Mouse (Mus musculus) heart, postnatal 0 days (tissue): ENCODE data around the gene Itpr1. TPM values are rescaled to one million over a fixed set of nuclear protein-coding genes. Genes with fewer than 3 reads are reported as not detected.

ENCODE experiments used
- ATAC-seq: fragments of 200-750 bp; cut with Nextera tagmentation; 2 replicates; pipeline ENCODE4 v1.8.0; 2017; ENCODE audit warnings: low read depth, moderate number of reproducible peaks, moderate library complexity; ENCODE audit not compliant: insufficient read depth
- DNase-seq: peaks from one replicate; pipeline ENCODE4 v3.0.0-alpha.2; 2016; ENCODE audit warnings: low spot score
- H3K27ac ChIP-seq: fragments of 300-500 bp; sonication (generic); 2 replicates; pipeline ENCODE4 v1.5.1; 2014; ENCODE audit warnings: low read depth, mild to moderate bottlenecking
- H3K27me3 ChIP-seq: fragments of 300-500 bp; sonication (generic); 2 replicates; pipeline ENCODE4 v1.6.1; 2014; ENCODE audit warnings: low read length, mixed read lengths; ENCODE audit not compliant: control insufficient read depth, insufficient read depth
- H3K36me3 ChIP-seq: fragments of 300-500 bp; sonication (generic); replicated peaks from 2 replicates; pipeline ENCODE4 v1.6.1; 2014; ENCODE audit warnings: low read length, mixed read lengths; ENCODE audit not compliant: control insufficient read depth, insufficient read depth
- H3K4me1 ChIP-seq: fragments of 300-500 bp; sonication (generic); 2 replicates; pipeline ENCODE4 v1.6.1; 2014; ENCODE audit warnings: antibody characterized with exemption; ENCODE audit not compliant: control insufficient read depth, insufficient read depth
- H3K4me2 ChIP-seq: fragments of 300-500 bp; sonication (generic); 2 replicates; pipeline ENCODE4 v1.6.1; 2014; ENCODE audit warnings: low read depth, mild to moderate bottlenecking, low read length, moderate library complexity
- H3K4me3 ChIP-seq: fragments of 300-500 bp; sonication (generic); 2 replicates; pipeline ENCODE4 v1.5.1; 2014; ENCODE audit warnings: low read depth, low read length
- H3K9ac ChIP-seq: fragments of 300-500 bp; sonication (generic); replicated peaks from 2 replicates; pipeline ENCODE4 v1.6.1; 2014; ENCODE audit warnings: low read depth, low read length, mixed read lengths
- H3K9me3 ChIP-seq: fragments of 300-500 bp; sonication (generic); replicated peaks from 2 replicates; pipeline ENCODE4 v1.6.1; 2016; ENCODE audit warnings: low read length; ENCODE audit not compliant: control insufficient read depth
- CTCF ChIP-seq: IDR thresholded peaks from 2 replicates; pipeline ENCODE4 v1.5.1; 2016; ENCODE audit warnings: antibody characterized with exemption, control low read depth, low read depth
- EP300 ChIP-seq: IDR thresholded peaks from 2 replicates; pipeline ENCODE4 v1.6.1; 2016; ENCODE audit warnings: antibody characterized with exemption, low read depth
- WGBS: fragments of 180-500 bp; shearing (Covaris S2); extraction: QIAGEN DNeasy Blood & Tissue Kit; methylation state at CpG from one replicate; pipeline ENCODE4 v1.1.7; 2014; 5-methylcytosine and 5-hydroxymethylcytosine counted together
- polyA plus RNA-seq: library from polyadenylated mRNA; unstranded; fragments of >200 nt; fragmentation: Nextera tagmentation; extraction: Ambion mirVana; gene quantifications from 2 replicates; pipeline ENCODE4 v1.2.1, GENCODE M21; 2015
- total RNA-seq: library from RNA; depleted of rRNA; stranded (reverse); fragments of >200 nt; gene quantifications from 2 replicates; pipeline ENCODE4 v1.2.3, GENCODE M21; 2014; ENCODE audit warnings: low replicate concordance

The Itpr1 gene
- total and polyA plus RNA-seq, 2 experiments from 2014 or later = 7.1 to 22.2 TPM

GRCm38 (mm10) chr6:108222875-108223274 is 10.0 kb downstream of the Itpr1 start:
- TF ChIP-seq EP300 (no peak), CTCF (no peak)
- ATAC-seq (no peak), DNase-seq (no peak)
- Histone ChIP-seq H3K27me3 (no peaks in the 10 kb centered on the region), H3K4me1 (peaks cover 27% of the 10 kb centered on the region), H3K27ac (no peak overlapping the region), H3K4me3 (no peak overlapping the region), H3K4me2 (no peak overlapping the region), H3K9me3 (no peaks in the 10 kb centered on the region), H3K36me3 (no peaks in the 10 kb centered on the region; the same call in 1 of the 2 replicates), H3K9ac (no peak overlapping the region)
- WGBS = 86% methylated on average over 5 of the region's 5 CpGs

- Histone ChIP-seq H3K27me3 (no peaks in the 10 kb centered on the region), H3K4me1 (peaks cover 29% of the 10 kb centered on the region), H3K4me2 (no peak overlapping the region), H3K27ac (peak overlapping the region; percentile 46; the same call in 1 of the 2 replicates), H3K9me3 (no peaks in the 10 kb centered on the region), H3K36me3 (no peaks in the 10 kb centered on the region), H3K4me3 (no peak overlapping the region), H3K9ac (no peak overlapping the region)
- ATAC-seq (no peak), DNase-seq (no peak)
- TF ChIP-seq CTCF (no peak), EP300 (no peak)
- 83% methylated on average over 4 of the region's 4 CpGs for WGBS
These were observed 11.5 kb downstream of the Itpr1 start for GRCm38 (mm10) chr6:108224361-108224760.

- Histone ChIP-seq H3K9me3 (no peaks in the 10 kb centered on the region), H3K4me3 (no peak overlapping the region), H3K4me1 (peaks cover 29% of the 10 kb centered on the region), H3K27me3 (no peaks in the 10 kb centered on the region), H3K9ac (no peak overlapping the region), H3K27ac (no peak overlapping the region), H3K4me2 (no peak overlapping the region), H3K36me3 (no peaks in the 10 kb centered on the region)
- WGBS = 79% methylated on average over 2 of the region's 2 CpGs
- no peak for ATAC-seq
- TF ChIP-seq CTCF = no peak
- TF ChIP-seq EP300 = no peak
- DNase-seq = no peak
These were observed 12.1 kb downstream of the Itpr1 start for GRCm38 (mm10) chr6:108225027-108225426.

- no peak for TF ChIP-seq CTCF
- no peak for TF ChIP-seq EP300
- WGBS = 74% methylated on average over 7 of the region's 7 CpGs
- H3K9ac ChIP-seq = no peak overlapping the region
- ATAC-seq (no peak), DNase-seq (no peak)
- H3K9me3 ChIP-seq = no peaks in the 10 kb centered on the region
- H3K4me2 ChIP-seq = no peak overlapping the region
- H3K27ac ChIP-seq = no peak overlapping the region
- H3K4me3 ChIP-seq = no peak overlapping the region
- no peaks in the 10 kb centered on the region for H3K27me3 ChIP-seq
- no peaks in the 10 kb centered on the region for H3K36me3 ChIP-seq
- peaks cover 29% of the 10 kb centered on the region for H3K4me1 ChIP-seq
These were observed 13.3 kb downstream of the Itpr1 start for GRCm38 (mm10) chr6:108226230-108226629.

GRCm38 (mm10) chr6:108227461-108227860 is 14.6 kb downstream of the Itpr1 start:
- DNase-seq (no peak), ATAC-seq (no peak)
- H3K4me1 ChIP-seq = peaks cover 24% of the 10 kb centered on the region
- TF ChIP-seq CTCF (peak; percentile 18), EP300 (no peak)
- no peak overlapping the region for H3K4me3 ChIP-seq
- no peaks in the 10 kb centered on the region for H3K9me3 ChIP-seq
- no peaks in the 10 kb centered on the region for H3K36me3 ChIP-seq
- H3K27me3 ChIP-seq = no peaks in the 10 kb centered on the region
- no peak overlapping the region for H3K9ac ChIP-seq
- H3K27ac ChIP-seq = no peak overlapping the region
- 37% methylated on average over 6 of the region's 6 CpGs for WGBS
- H3K4me2 ChIP-seq = no peak overlapping the region

GRCm38 (mm10) chr6:108228048-108228447 is 15.2 kb downstream of the Itpr1 start:
- Histone ChIP-seq H3K4me1 (peaks cover 29% of the 10 kb centered on the region), H3K9ac (no peak overlapping the region), H3K4me2 (no peak overlapping the region), H3K27ac (no peak overlapping the region), H3K27me3 (no peaks in the 10 kb centered on the region), H3K4me3 (no peak overlapping the region), H3K9me3 (no peaks in the 10 kb centered on the region), H3K36me3 (no peaks in the 10 kb centered on the region)
- ATAC-seq (no peak), DNase-seq (no peak)
- 78% methylated on average over 6 of the region's 6 CpGs for WGBS
- TF ChIP-seq CTCF (no peak), EP300 (no peak)
